Mouse (Mus musculus) brain, embryonic 18.5 days (tissue): ENCODE measurements around the gene Ear14.
"Not testable (repeated sequence)": the region's sequence is repeated elsewhere in the genome, so short reads cannot be mapped to it uniquely, and the experiment has no call there.

Experiments
- DNase-seq: peaks from one replicate; pipeline ENCODE4 v3.0.0-alpha.2; 2012; ENCODE audit warnings: low read depth, low spot score

Gene Ear14

GRCm38 (mm10) chr14:51203115-51203514 lies at the start of gene Ear14:
TSS of gene Ear14 (plus strand) at chr14:51203391.
- no peak for DNase-seq

DNA sequence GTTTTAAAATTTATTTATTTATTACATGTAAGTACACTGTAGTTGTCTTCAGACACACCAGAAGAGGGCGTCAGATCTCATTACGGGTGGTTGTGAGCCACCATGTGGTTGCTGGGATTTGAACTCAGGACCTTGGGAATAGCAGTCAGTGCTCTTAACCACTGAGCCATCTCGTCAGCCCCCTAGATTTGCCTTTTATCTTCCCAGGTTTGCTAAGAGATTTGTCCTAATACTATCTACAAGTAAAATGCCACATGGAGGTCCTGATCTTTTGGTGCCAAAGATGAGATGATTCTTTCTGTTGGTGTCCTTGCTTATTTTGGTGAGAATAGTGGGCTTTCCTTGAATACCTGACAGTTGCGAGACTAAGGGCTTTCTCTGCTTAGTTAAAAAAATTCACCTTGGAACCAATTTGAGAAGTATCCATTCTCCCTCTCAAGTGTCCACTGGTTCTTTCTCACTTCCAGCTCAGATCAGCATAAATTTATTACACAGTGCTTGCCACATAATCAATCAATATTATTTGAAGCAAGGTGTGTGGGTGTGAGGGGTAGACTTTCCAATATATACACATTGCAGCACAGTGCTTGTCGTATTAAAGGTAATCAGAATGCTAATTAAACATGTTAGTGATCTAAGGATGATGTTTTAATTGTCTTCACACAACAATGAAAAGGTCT lies 47.0 kb upstream of the Ear14 start:
- DNase-seq: no peak

DNA sequence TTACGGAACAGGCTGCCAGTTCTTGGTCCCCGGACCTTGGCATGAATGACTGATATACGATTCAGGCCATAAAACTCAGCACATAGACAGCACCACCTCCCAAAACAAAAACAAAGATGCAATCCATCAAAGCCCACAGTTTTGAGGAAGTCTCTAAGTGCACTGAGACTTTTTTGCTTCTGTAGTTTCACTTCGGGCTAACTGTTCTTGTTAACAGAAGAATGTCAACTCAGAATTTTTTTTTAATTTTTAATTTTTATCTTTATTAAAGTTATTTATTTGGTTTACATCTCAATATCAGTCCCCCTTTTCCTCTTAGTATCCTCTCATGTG lies 46.5 kb upstream of the Ear14 start:
- DNase-seq: no peak

- no peak for DNase-seq
Measured at GRCm38 (mm10) chr14:51157072-51157471, 46.1 kb upstream of the Ear14 start.

- DNase-seq: not testable (repeated sequence)
Measured at GRCm38 (mm10) chr14:51161976-51162375, 41.2 kb upstream of the Ear14 start, which contains the start of gene Rnase2b. TSS of gene Rnase2b (plus strand) at chr14:51162260.

DNA sequence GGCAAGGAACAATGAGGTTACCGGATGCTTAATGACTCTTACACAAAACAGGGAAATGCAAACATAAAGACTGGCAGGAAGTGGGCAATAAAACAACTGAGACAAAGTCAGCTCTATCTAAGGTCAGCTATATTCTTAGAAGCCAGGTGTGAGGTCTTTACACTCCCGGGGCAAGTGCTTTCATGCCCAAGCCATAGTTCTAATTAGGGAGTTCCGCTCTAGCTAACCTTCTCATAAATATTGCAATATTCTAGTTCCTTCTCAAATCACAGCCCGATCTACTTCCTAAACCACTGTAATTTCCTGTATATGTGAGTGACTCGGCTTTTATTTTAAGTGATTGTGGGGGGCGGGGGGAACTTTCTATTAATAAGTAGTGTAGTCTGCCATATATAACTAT lies 39.9 kb upstream of the Ear14 start:
- not testable (repeated sequence) for DNase-seq

DNA sequence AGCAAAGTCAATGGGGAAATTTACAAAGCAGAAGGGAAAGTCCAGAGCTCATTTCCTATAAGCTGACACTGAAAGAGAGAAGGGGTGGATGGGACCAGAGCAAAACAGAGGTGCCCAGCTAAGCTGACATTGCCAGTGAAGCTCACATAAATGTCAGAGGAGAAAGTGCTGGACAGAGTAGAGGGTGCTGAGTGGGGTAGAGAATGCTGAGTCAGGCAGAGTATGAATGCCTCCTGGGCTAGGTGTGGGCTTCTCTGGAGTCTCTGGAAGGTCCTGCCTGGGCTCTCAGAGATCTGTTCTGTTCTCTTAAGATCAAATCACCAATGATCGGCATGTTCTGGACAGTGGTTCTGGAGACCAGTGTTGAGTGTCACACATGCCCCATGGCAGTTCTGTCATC lies 37.8 kb upstream of the Ear14 start:
- no peak for DNase-seq

- no peak for DNase-seq
Measured at GRCm38 (mm10) chr14:51166068-51166467, 37.1 kb upstream of the Ear14 start.

DNA sequence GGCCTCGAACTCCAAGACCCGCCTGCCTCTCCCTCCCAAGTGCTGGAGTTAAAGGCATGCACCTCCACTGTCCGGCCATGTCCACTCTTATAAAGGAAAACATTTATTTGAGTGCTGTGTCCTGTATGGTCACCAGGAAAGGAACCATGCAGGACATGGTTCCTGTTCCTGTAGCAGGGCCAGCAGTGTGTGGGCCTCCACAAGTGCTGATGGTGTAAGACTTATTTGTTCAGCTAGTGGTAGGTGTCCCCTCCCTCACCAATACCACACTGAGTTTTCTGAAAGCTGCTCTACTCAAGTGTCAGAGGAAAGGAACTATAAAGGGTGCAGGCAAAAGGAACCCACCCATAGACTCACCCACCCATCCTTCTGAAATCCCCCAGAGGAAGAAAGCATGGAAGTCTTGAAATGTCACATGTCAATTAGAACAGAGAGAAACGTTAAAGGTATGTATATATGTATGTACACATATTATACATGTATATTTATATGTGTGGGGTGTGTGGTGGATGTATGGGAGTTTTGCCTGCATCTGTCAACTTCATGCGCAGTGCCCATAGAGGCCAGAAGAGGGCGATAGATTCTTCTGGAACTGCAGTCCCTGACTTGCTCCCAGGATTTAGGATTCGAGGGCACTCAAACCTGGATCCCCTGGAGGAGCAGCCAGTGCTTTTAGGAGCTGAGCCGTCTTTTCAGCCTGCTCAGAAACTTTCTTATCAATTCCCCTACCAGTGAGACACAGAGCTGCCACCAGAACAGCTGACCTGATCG lies 30.9 kb upstream of the Ear14 start:
- DNase-seq: not testable (repeated sequence)

GRCm38 (mm10) chr14:51172947-51173346 lies 30.2 kb upstream of the Ear14 start:
- not testable (repeated sequence) for DNase-seq

- no peak for DNase-seq
Measured at GRCm38 (mm10) chr14:51173843-51174242, 29.3 kb upstream of the Ear14 start.

GRCm38 (mm10) chr14:51181051-51181450 lies 22.1 kb upstream of the Ear14 start:
- DNase-seq: not testable (repeated sequence)

GRCm38 (mm10) chr14:51195681-51196080 lies 7.5 kb upstream of the Ear14 start:
- DNase-seq: no peak

- no peak for DNase-seq
Measured at GRCm38 (mm10) chr14:51199098-51200023, 3.8 kb upstream of the Ear14 start, which contains the start of gene Ang2. TSS of gene Ang2 (minus strand) at chr14:51199148.

GRCm38 (mm10) chr14:51200054-51200453 lies 3.1 kb upstream of the Ear14 start:
- DNase-seq: peak; percentile 3

GRCm38 (mm10) chr14:51200466-51200865 lies 2.7 kb upstream of the Ear14 start:
- no peak for DNase-seq

- DNase-seq: not testable (repeated sequence)
Measured at GRCm38 (mm10) chr14:51220075-51220474, 16.9 kb downstream of the Ear14 start.

DNA sequence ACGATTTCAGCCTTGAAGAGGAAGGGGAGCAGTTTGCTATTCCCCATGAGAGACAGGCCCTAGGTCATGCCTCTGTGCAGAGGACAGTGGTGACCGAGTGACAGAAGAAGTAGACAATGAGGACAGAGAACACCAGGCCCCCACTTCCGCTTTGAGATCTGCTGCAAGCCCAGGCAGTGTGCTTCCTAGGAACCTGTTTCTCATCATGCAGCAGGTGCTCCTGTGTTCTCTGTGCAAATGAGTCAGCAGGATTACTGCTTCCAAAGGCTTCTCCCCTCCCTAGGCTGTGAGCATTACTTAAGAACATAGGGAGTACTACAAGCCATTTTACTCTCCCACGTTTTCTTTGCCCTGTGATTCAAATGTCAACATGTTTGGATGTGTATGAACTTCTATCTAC lies 26.5 kb downstream of the Ear14 start:
- DNase-seq: not testable (repeated sequence)

GRCm38 (mm10) chr14:51237488-51237887 lies 34.3 kb downstream of the Ear14 start:
- DNase-seq: not testable (repeated sequence)

- no peak for DNase-seq
Measured at GRCm38 (mm10) chr14:51240899-51241298, 37.7 kb downstream of the Ear14 start.

GRCm38 (mm10) chr14:51247736-51248135 lies 44.5 kb downstream of the Ear14 start:
- DNase-seq: no peak

DNA sequence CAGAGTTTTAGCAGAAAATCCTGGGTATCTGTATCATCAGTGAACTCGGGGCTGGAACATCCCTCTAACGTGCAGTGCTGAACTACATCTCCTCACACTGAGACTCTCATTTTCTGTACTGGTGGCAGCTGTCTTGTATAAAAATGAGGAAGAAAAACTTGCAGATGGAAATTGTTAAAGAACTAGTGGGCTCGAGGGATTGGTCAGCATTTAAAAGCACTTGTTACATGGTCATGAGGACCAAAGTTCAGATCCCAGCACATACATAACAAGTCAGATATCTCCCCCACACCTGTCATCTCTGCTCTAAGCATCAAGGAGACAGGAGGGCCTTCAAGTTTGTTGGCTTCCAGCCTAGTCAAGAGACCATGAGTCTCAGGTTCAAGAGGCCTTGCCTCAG lies 47.2 kb downstream of the Ear14 start:
- no peak for DNase-seq
